ENCODE assay signal across 8 mouse cellular contexts in genomic region chr6:30175225-30175917, GRCm38 (mm10).
DNase-seq lines count a peak whose midpoint lies in the region; ATAC-seq and TF ChIP-seq lines count a peak whose summit lies in the region.

No protein-coding gene starts in this region.

- intact Hi-C loops in left cerebral cortex, postnatal 14 days (cut with DNase I) = no loop called here

- ATAC-seq in lung, postnatal 0 days = no peak
- no peak for ATAC-seq in intestine, embryonic 15.5 days

- H3K36me3 ChIP-seq in lung, postnatal 0 days (ENCODE audit: insufficient read depth, low read length) = no peaks in the 10 kb centered on the region
- no peaks in the 10 kb centered on the region for H3K36me3 ChIP-seq in intestine, embryonic 15.5 days

- peaks cover 14% of the 10 kb centered on the region; the same call in 1 of the 2 replicates for H3K4me1 ChIP-seq in lung, postnatal 0 days (ENCODE audit: insufficient read depth, low read depth, low read length)
- peaks cover 58% of the 10 kb centered on the region for H3K4me1 ChIP-seq in intestine, embryonic 15.5 days (replicated peaks)

- no peak for TF ChIP-seq EP300 in lung, postnatal 0 days (IDR thresholded peaks at IDR 0.05)

- no peak overlapping the region for H3K9ac ChIP-seq in lung, postnatal 0 days (replicated peaks; ENCODE audit: low read depth)
- H3K9ac ChIP-seq in intestine, embryonic 15.5 days = no peak overlapping the region; the same call in 1 of the 2 replicates

- no peak for DNase-seq in lung, postnatal 0 days (ENCODE audit: low spot score)
- no peak for DNase-seq in lung, postnatal 36 days
- DNase-seq in embryo, embryonic 10 days (ENCODE audit: low spot score) = peak; percentile 32
- DNase-seq in retina, postnatal 7 days (ENCODE audit: low read depth, low spot score) = peak; percentile 69
- DNase-seq in layer of hippocampus, postnatal 14 days (ENCODE audit: low spot score in 2 of 2) = no peak
- no peak for DNase-seq in left cerebral cortex, postnatal 14 days (ENCODE audit: low spot score in 2 of 2)
- DNase-seq in spleen, adult 12 weeks (ENCODE audit: low spot score) = no peak

- H3K9me3 ChIP-seq in lung, postnatal 0 days (ENCODE audit: low read length) = no peaks in the 10 kb centered on the region
- no peaks in the 10 kb centered on the region for H3K9me3 ChIP-seq in intestine, embryonic 15.5 days

- 1% methylated on average over 44 of the region's 45 CpGs for WGBS in lung, postnatal 0 days
- 1% methylated on average over 45 of the region's 45 CpGs for WGBS in intestine, embryonic 15.5 days

- no peak overlapping the region for H3K27ac ChIP-seq in lung, postnatal 0 days (ENCODE audit: low read length)
- no peak overlapping the region for H3K27ac ChIP-seq in intestine, embryonic 15.5 days

- H3K4me2 ChIP-seq in lung, postnatal 0 days (replicated peaks; ENCODE audit: low read depth, low read length) = peak overlapping the region; percentile 59
- H3K4me2 ChIP-seq in intestine, embryonic 15.5 days (replicated peaks) = peak overlapping the region; percentile 72

- peaks cover 94% of the 10 kb centered on the region for H3K27me3 ChIP-seq in lung, postnatal 0 days (replicated peaks; ENCODE audit: insufficient read depth, low read length)
- peaks cover 92% of the 10 kb centered on the region for H3K27me3 ChIP-seq in intestine, embryonic 15.5 days (replicated peaks)

- peak overlapping the region; percentile 30 for H3K4me3 ChIP-seq in lung, postnatal 0 days (ENCODE audit: low read depth, low read length)
- H3K4me3 ChIP-seq in intestine, embryonic 15.5 days (replicated peaks) = peak overlapping the region; percentile 47

- no peak for TF ChIP-seq CTCF in lung, postnatal 0 days (IDR thresholded peaks at IDR 0.05)

Comparison
In these comparisons a context has a peak if more than half of its experiments do, and no peak if none do; other contexts are left out.
1. DNase-seq: peak in embryo, embryonic 10 days (single experiment) and retina, postnatal 7 days (single experiment); none in lung, postnatal 0 days (single experiment), lung, postnatal 36 days (single experiment), layer of hippocampus, postnatal 14 days (0 of 2), left cerebral cortex, postnatal 14 days (0 of 2) and spleen, adult 12 weeks (single experiment).